Mouse (Mus musculus): Measurements from ENCODE around the gene Tnf. TPM values are rescaled to one million over a fixed set of nuclear protein-coding genes. Genes with fewer than 3 reads are reported as not detected.
"Not testable (repeated sequence)": the region's sequence is repeated elsewhere in the genome, so short reads cannot be mapped to it uniquely, and the experiment has no call there.

The Tnf gene
- polyA plus RNA-seq, 1 experiment from 2014 or later, result 0.20 TPM

GRCm38 (mm10) chr17:35236390-35236746, 34.6 kb upstream of the Tnf start:
- no peaks in the 10 kb centered on the region for H3K9me3 ChIP-seq (ENCODE audit: control insufficient read depth, low read depth, low read length)
- H3K27ac ChIP-seq (ENCODE audit: low read length), result peak overlapping the region; percentile 98
- H3K36me3 ChIP-seq (ENCODE audit: control insufficient read depth, insufficient read depth, low read length), result 0 out of 2 replicates have a peak, but pooled peaks cover 1% of the 10 kb centered on the region
- peak overlapping the region; percentile 81; the same call in 1 of the 2 replicates for H3K9ac ChIP-seq (replicated peaks; ENCODE audit: low read depth, low read length)
- peaks cover 33% of the 10 kb centered on the region for H3K4me1 ChIP-seq (ENCODE audit: control insufficient read depth, insufficient read depth, low read length)
- peak overlapping the region; percentile 74 for H3K4me2 ChIP-seq (replicated peaks; ENCODE audit: low read depth, low read length)
- no peaks in the 10 kb centered on the region for H3K27me3 ChIP-seq (ENCODE audit: control insufficient read depth, insufficient read depth, low read length)
- H3K4me3 ChIP-seq (ENCODE audit: low read depth, low read length), result peak overlapping the region; percentile 51
- ATAC-seq (ENCODE audit: insufficient number of reproducible peaks, insufficient read depth, low FRiP score, low read depth), result peak; percentile 67
- under 1% methylated on average over 18 of the region's 18 CpGs for WGBS

GRCm38 (mm10) chr17:35235614-35236389, 34.0 kb upstream of the Tnf start, which contains the start of gene Nfkbil1:
Nfkbil1 (minus strand) TSS chr17:35235792.
- Histone ChIP-seq H3K4me2 (replicated peaks; ENCODE audit: low read depth, low read length) (peak within 1 kb of the TSS; percentile 74), H3K27ac (ENCODE audit: low read length) (peak within 1 kb of the TSS; percentile 98), H3K9ac (replicated peaks; ENCODE audit: low read depth, low read length) (peak within 1 kb of the TSS; percentile 81), H3K27me3 (ENCODE audit: control insufficient read depth, insufficient read depth, low read length) (no peaks in the 10 kb centered on the region), H3K9me3 (ENCODE audit: control insufficient read depth, low read depth, low read length) (no peaks in the 10 kb centered on the region), H3K4me1 (ENCODE audit: control insufficient read depth, insufficient read depth, low read length) (peaks cover 35% of the 10 kb centered on the region), H3K4me3 (ENCODE audit: low read depth, low read length) (peak within 1 kb of the TSS; percentile 51), H3K36me3 (ENCODE audit: control insufficient read depth, insufficient read depth, low read length) (peaks cover 7% of the 10 kb centered on the region; the same call in 1 of the 2 replicates)
- ATAC-seq (ENCODE audit: insufficient number of reproducible peaks, insufficient read depth, low FRiP score, low read depth), result peak; percentile 88
- under 1% methylated on average over 35 of the region's 35 CpGs for WGBS

DNA sequence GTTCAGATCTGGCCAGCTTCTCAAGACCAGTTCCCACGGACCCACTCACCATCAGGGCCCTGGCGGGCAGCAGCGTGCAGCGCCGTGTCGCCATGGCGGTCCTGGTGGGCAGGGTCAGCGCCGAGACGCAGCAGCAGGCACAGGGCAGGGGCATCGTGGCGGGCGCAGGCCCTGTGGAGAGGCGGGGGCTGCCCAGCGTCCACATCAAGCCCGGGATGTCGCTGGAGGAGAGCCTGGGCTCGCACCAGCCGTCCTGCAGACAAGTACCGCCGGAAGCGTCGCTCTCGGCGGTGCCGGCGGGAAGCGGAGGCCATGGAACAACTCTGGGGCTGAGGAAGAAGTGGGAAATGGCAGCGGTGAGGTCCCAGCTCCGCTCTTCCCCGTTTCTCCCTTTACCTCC, 33.1 kb upstream of the Tnf start:
- Histone ChIP-seq H3K36me3 (ENCODE audit: control insufficient read depth, insufficient read depth, low read length) (peaks cover 9% of the 10 kb centered on the region; the same call in 1 of the 2 replicates), H3K4me3 (ENCODE audit: low read depth, low read length) (peak overlapping the region; percentile 51), H3K9ac (replicated peaks; ENCODE audit: low read depth, low read length) (peak overlapping the region; percentile 81), H3K4me1 (ENCODE audit: control insufficient read depth, insufficient read depth, low read length) (peaks cover 31% of the 10 kb centered on the region), H3K27ac (ENCODE audit: low read length) (peak overlapping the region; percentile 98), H3K4me2 (replicated peaks; ENCODE audit: low read depth, low read length) (peak overlapping the region; percentile 74), H3K27me3 (ENCODE audit: control insufficient read depth, insufficient read depth, low read length) (no peaks in the 10 kb centered on the region), H3K9me3 (ENCODE audit: control insufficient read depth, low read depth, low read length) (no peaks in the 10 kb centered on the region)
- no peak for ATAC-seq (ENCODE audit: insufficient number of reproducible peaks, insufficient read depth, low FRiP score, low read depth)
- 6% methylated on average over 31 of the region's 31 CpGs for WGBS

DNA sequence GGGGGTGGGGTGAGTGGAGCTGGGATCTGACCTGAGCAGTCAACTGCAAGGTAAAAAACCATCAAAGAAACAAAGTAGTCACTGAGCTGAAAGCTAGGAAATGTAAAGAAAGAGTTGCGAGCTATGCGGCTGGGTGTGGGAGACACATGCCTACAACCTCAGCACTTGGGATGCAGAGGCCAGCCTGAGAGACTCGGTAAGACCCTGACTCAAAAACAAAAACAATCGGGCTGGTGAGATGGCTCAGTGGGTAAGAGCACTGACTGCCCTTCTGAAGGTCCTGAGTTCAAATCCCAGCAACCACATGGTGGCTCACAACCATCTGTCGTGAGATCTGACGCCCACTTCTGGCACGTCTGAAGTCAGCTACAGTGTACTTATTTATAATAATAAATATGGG, 32.3 kb upstream of the Tnf start:
- not testable (repeated sequence) for H3K9me3 ChIP-seq (ENCODE audit: control insufficient read depth, low read depth, low read length); H3K27me3 ChIP-seq (ENCODE audit: control insufficient read depth, insufficient read depth, low read length); ATAC-seq (ENCODE audit: insufficient number of reproducible peaks, insufficient read depth, low FRiP score, low read depth); H3K36me3 ChIP-seq (ENCODE audit: control insufficient read depth, insufficient read depth, low read length); H3K9ac ChIP-seq (replicated peaks; ENCODE audit: low read depth, low read length)
- Histone ChIP-seq H3K4me2 (replicated peaks; ENCODE audit: low read depth, low read length) (peak overlapping the region; percentile 74), H3K27ac (ENCODE audit: low read length) (peak overlapping the region; percentile 82), H3K4me3 (ENCODE audit: low read depth, low read length) (peak overlapping the region; percentile 51; the same call in 1 of the 2 replicates), H3K4me1 (ENCODE audit: control insufficient read depth, insufficient read depth, low read length) (peaks cover 37% of the 10 kb centered on the region)
- WGBS, result 76% methylated on average over 7 of the region's 7 CpGs

GRCm38 (mm10) chr17:35233114-35233980, 31.5 kb upstream of the Tnf start, which contains the start of gene Atp6v1g2:
Atp6v1g2 (plus strand) TSS chr17:35233660.
- WGBS, result 46% methylated on average over 18 of the region's 18 CpGs

DNA sequence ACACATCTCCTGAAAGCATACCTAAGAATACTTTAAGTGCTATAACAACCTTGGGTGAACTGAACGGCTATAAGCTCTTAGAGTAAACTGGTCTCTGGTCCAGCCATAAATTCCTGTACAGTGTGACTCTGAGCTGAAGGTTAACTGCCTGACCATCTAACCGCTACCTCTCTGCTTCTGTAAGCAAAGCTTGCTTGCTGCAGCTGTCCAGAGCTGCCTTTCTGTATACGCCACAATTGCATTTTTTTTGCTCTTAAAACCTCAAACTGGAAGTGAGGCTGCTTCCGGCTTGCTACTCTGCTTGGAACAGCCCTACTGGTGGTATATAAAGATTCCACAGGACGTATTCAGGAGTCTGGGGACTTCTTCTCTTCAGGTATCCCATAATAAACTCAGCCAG, 30.9 kb upstream of the Tnf start:
- peaks cover 11% of the 10 kb centered on the region; the same call in 1 of the 2 replicates for H3K36me3 ChIP-seq (ENCODE audit: control insufficient read depth, insufficient read depth, low read length)
- WGBS, result 73% methylated on average over 5 of the region's 5 CpGs

More at GRCm38 (mm10) chr17:35233114-35233980, 31.5 kb upstream of the Tnf start, which contains the start of gene Atp6v1g2:
- Histone ChIP-seq H3K4me3 (ENCODE audit: low read depth, low read length) (peak within 1 kb of the TSS; percentile 51), H3K36me3 (ENCODE audit: control insufficient read depth, insufficient read depth, low read length) (peaks cover 11% of the 10 kb centered on the region; the same call in 1 of the 2 replicates), H3K4me2 (replicated peaks; ENCODE audit: low read depth, low read length) (peak within 1 kb of the TSS; percentile 74), H3K4me1 (ENCODE audit: control insufficient read depth, insufficient read depth, low read length) (peaks cover 38% of the 10 kb centered on the region), H3K27ac (ENCODE audit: low read length) (peak within 1 kb of the TSS; percentile 98), H3K9ac (replicated peaks; ENCODE audit: low read depth, low read length) (peak within 1 kb of the TSS; percentile 81; the same call in 1 of the 2 replicates), H3K9me3 (ENCODE audit: control insufficient read depth, low read depth, low read length) (no peaks in the 10 kb centered on the region), H3K27me3 (ENCODE audit: control insufficient read depth, insufficient read depth, low read length) (no peaks in the 10 kb centered on the region)
- ATAC-seq (ENCODE audit: insufficient number of reproducible peaks, insufficient read depth, low FRiP score, low read depth), result no peak

GRCm38 (mm10) chr17:35232043-35232442, 30.2 kb upstream of the Tnf start:
- Histone ChIP-seq H3K9ac (replicated peaks; ENCODE audit: low read depth, low read length) (no peak overlapping the region), H3K27me3 (ENCODE audit: control insufficient read depth, insufficient read depth, low read length) (no peaks in the 10 kb centered on the region), H3K4me3 (ENCODE audit: low read depth, low read length) (no peak overlapping the region), H3K36me3 (ENCODE audit: control insufficient read depth, insufficient read depth, low read length) (peaks cover 11% of the 10 kb centered on the region; the same call in 1 of the 2 replicates), H3K27ac (ENCODE audit: low read length) (0 out of 2 replicates have a peak overlapping the region, but pooled peaks have one; percentile 82), H3K9me3 (ENCODE audit: control insufficient read depth, low read depth, low read length) (no peaks in the 10 kb centered on the region), H3K4me2 (replicated peaks; ENCODE audit: low read depth, low read length) (no peak overlapping the region), H3K4me1 (ENCODE audit: control insufficient read depth, insufficient read depth, low read length) (peaks cover 38% of the 10 kb centered on the region)
- WGBS, result 17% methylated on average over 12 of the region's 12 CpGs
- ATAC-seq (ENCODE audit: insufficient number of reproducible peaks, insufficient read depth, low FRiP score, low read depth), result no peak

More for the DNA sequence above, 30.9 kb upstream of the Tnf start:
- ATAC-seq (ENCODE audit: insufficient number of reproducible peaks, insufficient read depth, low FRiP score, low read depth), result no peak
- H3K27me3 ChIP-seq (ENCODE audit: control insufficient read depth, insufficient read depth, low read length), result no peaks in the 10 kb centered on the region
- no peak overlapping the region; the same call in 1 of the 2 replicates for H3K9ac ChIP-seq (replicated peaks; ENCODE audit: low read depth, low read length)
- H3K4me3 ChIP-seq (ENCODE audit: low read depth, low read length), result no peak overlapping the region
- no peak overlapping the region for H3K4me2 ChIP-seq (replicated peaks; ENCODE audit: low read depth, low read length)
- peaks cover 38% of the 10 kb centered on the region for H3K4me1 ChIP-seq (ENCODE audit: control insufficient read depth, insufficient read depth, low read length)
- no peaks in the 10 kb centered on the region for H3K9me3 ChIP-seq (ENCODE audit: control insufficient read depth, low read depth, low read length)
- H3K27ac ChIP-seq (ENCODE audit: low read length), result peak overlapping the region; percentile 82; the same call in 1 of the 2 replicates

- no peak overlapping the region for H3K4me2 ChIP-seq (replicated peaks; ENCODE audit: low read depth, low read length)
- H3K4me3 ChIP-seq (ENCODE audit: low read depth, low read length), result no peak overlapping the region
- WGBS, result 93% methylated on average over 10 of the region's 10 CpGs
- H3K36me3 ChIP-seq (ENCODE audit: control insufficient read depth, insufficient read depth, low read length), result peaks cover 11% of the 10 kb centered on the region; the same call in 1 of the 2 replicates
- H3K4me1 ChIP-seq (ENCODE audit: control insufficient read depth, insufficient read depth, low read length), result peaks cover 38% of the 10 kb centered on the region
- H3K9me3 ChIP-seq (ENCODE audit: control insufficient read depth, low read depth, low read length), result no peaks in the 10 kb centered on the region
- ATAC-seq (ENCODE audit: insufficient number of reproducible peaks, insufficient read depth, low FRiP score, low read depth), result no peak
- H3K9ac ChIP-seq (replicated peaks; ENCODE audit: low read depth, low read length), result no peak overlapping the region
- no peaks in the 10 kb centered on the region for H3K27me3 ChIP-seq (ENCODE audit: control insufficient read depth, insufficient read depth, low read length)
- no peak overlapping the region for H3K27ac ChIP-seq (ENCODE audit: low read length)
These were observed 29.2 kb upstream of the Tnf start for GRCm38 (mm10) chr17:35231022-35231421.

Data from stomach, embryonic 14.5 days (tissue).